Mouse (Mus musculus) C2C12 (cell line): ENCODE data around the gene Cdc42ep4.
A peak's percentile ranks its signal among the peaks of the same experiment; 100 is the strongest.

ENCODE experiments used
- CTCF ChIP-seq: IDR thresholded peaks from one replicate; pipeline ENCODE4 v1.5.1; 2011; ENCODE audit not compliant: control insufficient read depth, insufficient read depth, insufficient read length
- USF1 ChIP-seq: IDR thresholded peaks from one replicate; pipeline ENCODE4 v1.6.1; 2011; ENCODE audit warnings: low read depth, mild to moderate bottlenecking, control low read depth, moderate library complexity

- TF ChIP-seq USF1, result peak; percentile 36
- TF ChIP-seq CTCF, result no peak
Observed at GRCm38 (mm10) chr11:113731945-113732612, 19.6 kb downstream of the Cdc42ep4 start.
